Mouse (Mus musculus) cerebellum, adult 18-20 months (tissue): ENCODE measurements around the gene Paf1.
"Not testable (repeated sequence)": the region's sequence is repeated elsewhere in the genome, so short reads cannot be mapped to it uniquely, and the experiment has no call there.

ENCODE experiments used
- DNase-seq, 2 experiments: peaks; one replicate each; pipeline ENCODE4 v3.0.0; 2021

Paf1 gene

GRCm38 (mm10) chr7:28386007-28386406 lies 6.7 kb upstream of the Paf1 start:
- DNase-seq: no peak

GRCm38 (mm10) chr7:28386462-28386861 lies 6.3 kb upstream of the Paf1 start:
- peak; percentile 68 to 76 for DNase-seq

GRCm38 (mm10) chr7:28386877-28387276 lies 5.9 kb upstream of the Paf1 start:
- not testable (repeated sequence) for DNase-seq

GRCm38 (mm10) chr7:28387384-28387783 lies 5.4 kb upstream of the Paf1 start:
- DNase-seq: not testable (repeated sequence)

GRCm38 (mm10) chr7:28390331-28390730 lies 2.4 kb upstream of the Paf1 start:
- DNase-seq: no peak

- no peak for DNase-seq
Measured at GRCm38 (mm10) chr7:28393272-28393951, 661 bp downstream of the Paf1 start.

- DNase-seq: no peak
Measured at GRCm38 (mm10) chr7:28395425-28395824, 2.7 kb downstream of the Paf1 start.

GRCm38 (mm10) chr7:28398000-28398399 lies 5.2 kb downstream of the Paf1 start:
- DNase-seq: no peak

GRCm38 (mm10) chr7:28398696-28399340 lies 6.1 kb downstream of the Paf1 start:
- no peak for DNase-seq

GRCm38 (mm10) chr7:28401030-28401429 lies 8.3 kb downstream of the Paf1 start:
- no peak for DNase-seq

- no peak for DNase-seq
Measured at GRCm38 (mm10) chr7:28401942-28402341, 9.2 kb downstream of the Paf1 start.

- DNase-seq: no peak
Measured at GRCm38 (mm10) chr7:28410841-28411475, 18.2 kb downstream of the Paf1 start.

GRCm38 (mm10) chr7:28412826-28413225 lies 20.1 kb downstream of the Paf1 start:
- no peak for DNase-seq

GRCm38 (mm10) chr7:28417368-28417767 lies 24.6 kb downstream of the Paf1 start:
- no peak for DNase-seq

- DNase-seq: no peak
Measured at GRCm38 (mm10) chr7:28418096-28418670, 25.4 kb downstream of the Paf1 start.

GRCm38 (mm10) chr7:28419416-28419815 lies 26.7 kb downstream of the Paf1 start:
- DNase-seq: no peak

- no peak for DNase-seq
Measured at GRCm38 (mm10) chr7:28423018-28423417, 30.3 kb downstream of the Paf1 start.

GRCm38 (mm10) chr7:28427738-28428137 lies 35.0 kb downstream of the Paf1 start:
- peak; percentile 36 to 51 for DNase-seq

- no peak for DNase-seq
Measured at GRCm38 (mm10) chr7:28430512-28430911, 37.8 kb downstream of the Paf1 start.

- DNase-seq: no peak
Measured at GRCm38 (mm10) chr7:28432252-28432651, 39.5 kb downstream of the Paf1 start.

- DNase-seq: peak; percentile 27 to 48
Measured at GRCm38 (mm10) chr7:28435660-28436259, 43.0 kb downstream of the Paf1 start.

- DNase-seq: peak; percentile 100
Measured at GRCm38 (mm10) chr7:28436271-28436904, 43.6 kb downstream of the Paf1 start.
